Mouse (Mus musculus): ENCODE data around the gene Trank1. TPM values are rescaled to one million over a fixed set of nuclear protein-coding genes. Genes with fewer than 3 reads are reported as not detected.

Gene Trank1
- polyA plus RNA-seq, 1 experiment = 0.02 TPM

DNA sequence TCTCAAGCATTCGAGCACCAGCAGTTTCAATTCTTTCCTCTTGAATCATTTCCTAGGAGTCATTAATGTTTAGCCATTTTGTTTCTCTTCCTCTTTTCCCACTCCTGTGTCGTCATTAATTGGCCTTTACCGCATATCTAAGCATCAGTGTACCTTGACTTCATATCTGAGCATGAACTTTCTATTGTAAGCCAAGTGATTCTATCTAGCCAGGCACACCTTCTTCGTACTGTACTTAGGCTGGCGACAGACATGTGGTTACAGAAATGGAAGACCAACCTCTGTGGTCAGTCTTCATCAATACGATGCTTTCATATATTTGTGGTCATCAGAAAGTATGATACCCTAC is 93.5 kb downstream of the Trank1 start:
- 78% methylated on average over 6 of the region's 6 CpGs for WGBS
- no peak for DNase-seq (ENCODE audit: low read depth, low spot score)

DNA sequence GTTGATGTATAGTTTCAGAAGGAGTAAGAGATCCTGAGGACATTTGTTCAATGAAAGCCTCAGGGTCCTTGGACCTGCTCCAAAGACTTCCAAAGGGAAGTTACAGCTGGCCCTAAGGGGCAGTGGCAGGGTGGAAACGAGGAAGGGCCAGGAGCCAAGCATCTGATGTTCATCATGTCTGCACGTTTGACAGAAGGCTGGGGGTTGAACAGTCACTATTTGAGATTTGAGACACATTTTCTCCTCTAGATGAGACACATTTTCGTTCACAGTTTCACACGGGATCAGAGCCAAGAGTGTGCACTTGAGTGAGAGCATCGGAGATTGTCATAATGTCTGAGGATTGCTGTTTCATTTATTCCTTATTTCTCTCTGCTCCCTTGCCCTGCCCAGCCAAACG is 96.5 kb downstream of the Trank1 start:
- no peak for DNase-seq (ENCODE audit: low read depth, low spot score)
- 59% methylated on average over 6 of the region's 6 CpGs for WGBS

GRCm38 (mm10) chr9:111408427-111408826 is 96.9 kb downstream of the Trank1 start:
- WGBS = 71% methylated on average over 10 of the region's 10 CpGs
- DNase-seq (ENCODE audit: low read depth, low spot score) = no peak

- no peak for DNase-seq (ENCODE audit: low read depth, low spot score)
- 62% methylated on average over 16 of the region's 16 CpGs for WGBS
These were observed 101.1 kb downstream of the Trank1 start for GRCm38 (mm10) chr9:111412471-111413160.

DNA sequence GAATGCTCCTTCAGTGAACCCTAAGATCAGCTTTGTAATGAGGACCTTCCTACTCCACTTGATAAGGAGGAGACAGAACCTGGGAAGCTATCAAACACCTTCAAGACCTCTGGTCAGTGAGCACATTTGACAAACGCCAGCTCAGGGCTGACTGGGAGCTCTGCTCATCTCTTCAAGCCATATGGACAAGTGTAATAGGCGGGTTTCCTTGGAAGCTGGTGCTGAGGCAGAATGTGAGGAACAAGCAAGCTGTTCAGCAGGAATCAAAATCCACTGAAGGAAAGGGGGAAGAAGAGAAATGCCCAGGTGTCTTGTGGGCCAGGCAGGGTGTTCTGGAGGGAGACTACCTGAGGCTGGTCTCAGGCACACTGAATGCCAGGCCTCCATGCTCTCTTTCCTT is 110.3 kb downstream of the Trank1 start:
- 83% methylated on average over 2 of the region's 2 CpGs for WGBS

GRCm38 (mm10) chr9:111422567-111422966 is 111.0 kb downstream of the Trank1 start:
- no peak for DNase-seq (ENCODE audit: low read depth, low spot score)
- 48% methylated on average over 5 of the region's 5 CpGs for WGBS

More for the DNA sequence above, 110.3 kb downstream of the Trank1 start:
- DNase-seq (ENCODE audit: low read depth, low spot score) = no peak

DNA sequence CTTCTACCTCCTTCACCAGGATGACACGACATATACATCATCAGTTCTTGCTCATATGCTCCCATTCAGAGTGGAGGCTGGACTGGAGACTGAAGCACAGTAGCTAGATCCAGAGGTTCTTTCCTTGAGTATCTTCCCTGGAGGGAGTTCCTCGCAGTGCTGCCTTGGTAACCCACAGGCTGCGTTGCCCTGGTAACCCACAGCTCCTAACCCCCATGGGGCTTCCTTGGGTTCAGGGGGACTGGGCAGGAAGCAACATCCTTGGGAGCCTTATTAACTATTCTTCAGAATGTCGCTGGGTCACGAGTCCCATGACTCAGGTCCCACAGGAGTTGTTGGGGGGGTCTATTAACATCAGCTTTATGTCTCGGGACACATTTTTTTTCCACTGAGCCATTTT is 113.6 kb downstream of the Trank1 start:
- WGBS = 77% methylated on average over 6 of the region's 6 CpGs
- no peak for DNase-seq (ENCODE audit: low read depth, low spot score)

DNA sequence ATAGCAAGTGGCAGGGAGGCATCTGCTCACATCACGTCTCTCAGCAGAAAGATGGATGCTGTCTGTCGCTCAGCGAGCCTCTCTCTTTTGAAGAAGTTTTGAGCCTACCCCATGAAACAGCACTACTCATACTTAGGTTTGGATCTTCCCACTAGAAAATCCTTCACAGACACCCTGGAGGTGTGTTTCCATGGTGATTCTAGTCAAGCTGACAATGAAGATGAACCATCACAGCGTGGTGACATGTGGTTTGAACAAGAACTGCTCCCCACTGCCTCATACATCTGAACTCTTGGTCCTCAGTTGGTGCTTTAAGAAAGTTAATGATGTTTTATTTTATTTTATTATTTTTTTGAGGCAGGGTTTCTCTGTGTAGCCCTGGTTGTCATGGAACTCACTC is 114.4 kb downstream of the Trank1 start:
- WGBS = 86% methylated on average over 4 of the region's 4 CpGs
- no peak for DNase-seq (ENCODE audit: low read depth, low spot score)

- DNase-seq (ENCODE audit: low read depth, low spot score) = no peak
- WGBS = 83% methylated on average over 9 of the region's 9 CpGs
These were observed 116.5 kb downstream of the Trank1 start for GRCm38 (mm10) chr9:111427891-111428555.

DNA sequence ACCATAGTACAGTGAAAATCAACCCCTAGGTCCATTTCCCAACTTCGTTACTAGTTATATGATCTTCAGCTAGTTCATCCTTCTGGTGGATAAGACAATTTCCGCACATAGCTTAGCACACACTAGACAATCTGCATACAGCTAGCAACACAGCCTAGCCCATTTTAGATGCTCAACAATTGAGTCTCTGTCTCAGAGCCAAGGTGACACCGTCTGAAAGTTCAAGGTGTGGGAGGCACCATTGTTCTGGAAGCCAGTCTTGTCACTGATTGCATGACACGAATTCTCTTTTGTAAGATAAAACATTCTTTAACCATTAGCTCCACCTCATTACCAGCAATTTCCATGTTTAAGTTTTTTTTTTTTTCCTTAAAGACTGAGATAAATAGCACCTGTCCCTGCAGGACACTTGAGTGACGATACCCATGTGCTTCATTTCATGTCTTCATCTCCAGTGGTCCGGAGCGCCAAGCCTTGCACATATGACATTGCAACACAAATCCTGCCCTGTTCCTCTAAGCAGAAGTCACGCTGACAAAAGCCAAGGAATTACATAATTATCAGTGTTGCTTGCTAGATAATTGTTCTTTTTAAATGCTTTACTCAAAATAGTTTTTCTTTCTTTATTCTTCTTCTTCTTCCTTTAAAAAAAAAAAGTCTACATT is 117.3 kb downstream of the Trank1 start:
- 67% methylated on average over 8 of the region's 8 CpGs for WGBS
- DNase-seq (ENCODE audit: low read depth, low spot score) = no peak

DNA sequence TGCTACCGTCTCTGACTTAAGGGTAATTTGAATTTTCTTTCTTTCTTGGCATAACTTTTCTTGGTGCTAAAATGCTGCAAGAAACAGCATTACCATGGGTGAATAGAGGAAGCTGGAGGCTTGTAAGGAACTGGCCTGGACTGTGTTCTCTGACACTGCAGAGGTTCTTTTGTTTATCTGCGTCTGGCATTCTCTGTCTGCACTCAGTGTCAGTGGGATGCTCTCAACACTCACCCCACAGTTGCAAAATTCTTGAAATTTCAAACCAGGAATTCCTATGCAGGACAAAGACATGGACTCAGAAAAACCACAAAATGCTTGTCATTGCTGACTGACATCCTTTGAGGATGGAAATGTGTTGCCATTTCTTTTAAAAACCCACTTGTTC is 117.8 kb downstream of the Trank1 start:
- DNase-seq (ENCODE audit: low read depth, low spot score) = no peak
- WGBS = 60% methylated on average over 2 of the region's 2 CpGs

- DNase-seq (ENCODE audit: low read depth, low spot score) = no peak
These were observed 123.9 kb downstream of the Trank1 start for GRCm38 (mm10) chr9:111435429-111435828.

GRCm38 (mm10) chr9:111438904-111439835 is 127.6 kb downstream of the Trank1 start, which contains the start of gene Dclk3:
Dclk3 (plus strand) TSS chr9:111439081.
- WGBS = 3% methylated on average over 55 of the region's 57 CpGs
- DNase-seq (ENCODE audit: low read depth, low spot score) = no peak

More at GRCm38 (mm10) chr9:111435429-111435828, 123.9 kb downstream of the Trank1 start:
- WGBS = 93% methylated on average over 2 of the region's 2 CpGs

- no peak for DNase-seq (ENCODE audit: low read depth, low spot score)
- WGBS = 56% methylated on average over 8 of the region's 8 CpGs
These were observed 128.3 kb downstream of the Trank1 start for GRCm38 (mm10) chr9:111439836-111440201.

DNA sequence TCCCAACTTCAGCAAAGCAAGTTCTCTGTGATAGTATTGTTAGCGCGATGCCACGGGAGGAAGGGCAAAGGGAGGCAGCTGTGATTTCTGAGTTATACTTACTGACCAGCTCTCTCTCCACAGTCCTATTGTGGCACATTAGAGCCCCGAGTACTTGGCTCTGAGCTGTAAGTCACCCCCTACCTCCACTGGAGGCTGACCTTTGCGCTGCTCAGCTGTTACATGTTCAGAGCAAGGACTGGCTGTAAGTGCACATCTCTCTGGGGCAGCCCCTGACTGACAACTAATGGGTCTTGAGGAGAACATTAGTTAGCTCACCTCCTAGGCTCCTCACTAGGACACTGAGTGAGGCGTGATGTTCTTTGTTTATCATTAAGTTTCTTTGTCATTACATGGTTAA is 128.9 kb downstream of the Trank1 start:
- no peak for DNase-seq (ENCODE audit: low read depth, low spot score)
- WGBS = 83% methylated on average over 6 of the region's 6 CpGs

DNA sequence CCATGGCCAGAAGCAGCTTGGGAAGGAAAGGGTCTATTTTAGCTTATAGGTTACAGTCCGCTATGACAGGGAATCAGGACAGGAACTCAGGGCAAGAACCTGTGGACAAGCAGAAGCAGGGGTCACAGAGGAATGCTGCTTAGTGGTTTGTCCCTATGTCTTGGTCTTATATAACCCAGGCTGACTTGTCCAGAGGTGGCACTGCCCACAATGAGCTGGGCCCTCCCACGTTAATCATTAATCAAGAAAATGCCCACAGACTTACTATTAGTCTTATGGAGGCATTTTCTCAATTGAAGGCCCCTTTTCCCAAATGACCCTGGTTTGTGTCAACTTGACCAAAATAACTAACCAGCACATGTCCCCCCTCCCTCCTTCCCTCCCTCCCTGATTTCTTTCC is 129.6 kb downstream of the Trank1 start:
- 75% methylated on average over 2 of the region's 2 CpGs for WGBS
- no peak for DNase-seq (ENCODE audit: low read depth, low spot score)

All from large intestine, adult 2 months (tissue).